Mouse (Mus musculus) lung, postnatal 0 days (tissue): ENCODE measurements around the gene Cfap221. TPM values are rescaled to one million over a fixed set of nuclear protein-coding genes. Genes with fewer than 3 reads are reported as not detected.
A peak's percentile ranks its signal among the peaks of the same experiment; 100 is the strongest.

ENCODE experiments used
- ATAC-seq: fragments of 200-750 bp; cut with Nextera tagmentation; 2 replicates; pipeline ENCODE4 v1.8.0; 2017; ENCODE audit warnings: moderate library complexity
- DNase-seq: peaks from one replicate; pipeline ENCODE4 v3.0.0-alpha.2; 2016; ENCODE audit warnings: low spot score
- H3K27ac ChIP-seq: fragments of 300-500 bp; sonication (generic); 2 replicates; pipeline ENCODE4 v1.5.1; 2014; ENCODE audit warnings: antibody characterized with exemption, mild to moderate bottlenecking, low read length, mixed read lengths
- H3K27me3 ChIP-seq: fragments of 300-500 bp; sonication (generic); replicated peaks from 2 replicates; pipeline ENCODE4 v1.6.1; 2014; ENCODE audit warnings: low read length, mixed read lengths; ENCODE audit not compliant: insufficient read depth
- H3K36me3 ChIP-seq: fragments of 300-500 bp; sonication (generic); 2 replicates; pipeline ENCODE4 v1.6.1; 2014; ENCODE audit warnings: low read length, mixed read lengths; ENCODE audit not compliant: insufficient read depth
- H3K4me1 ChIP-seq: fragments of 300-500 bp; sonication (generic); 2 replicates; pipeline ENCODE4 v1.6.1; 2014; ENCODE audit warnings: antibody characterized with exemption, low read depth, low read length, mixed read lengths; ENCODE audit not compliant: insufficient read depth
- H3K4me2 ChIP-seq: fragments of 300-500 bp; sonication (generic); replicated peaks from 2 replicates; pipeline ENCODE4 v1.6.1; 2014; ENCODE audit warnings: low read depth, mild to moderate bottlenecking, low read length, moderate library complexity, mixed read lengths
- H3K4me3 ChIP-seq: fragments of 300-500 bp; sonication (generic); 2 replicates; pipeline ENCODE4 v1.5.1; 2014; ENCODE audit warnings: low read depth, low read length
- H3K9ac ChIP-seq: fragments of 300-500 bp; sonication (generic); replicated peaks from 2 replicates; pipeline ENCODE4 v1.6.1; 2014; ENCODE audit warnings: low read depth, mild to moderate bottlenecking
- H3K9me3 ChIP-seq: fragments of 300-500 bp; sonication (generic); 2 replicates; pipeline ENCODE4 v1.6.1; 2016; ENCODE audit warnings: low read length, mixed read lengths
- CTCF ChIP-seq: IDR thresholded peaks from 2 replicates; pipeline ENCODE4 v1.5.1; 2016; ENCODE audit warnings: antibody characterized with exemption, mild to moderate bottlenecking
- EP300 ChIP-seq: IDR thresholded peaks from 2 replicates; pipeline ENCODE4 v1.6.1; 2016; ENCODE audit warnings: antibody characterized with exemption, mild to moderate bottlenecking, control low read depth
- WGBS: fragments of 180-500 bp; shearing (Covaris S2); extraction: QIAGEN DNeasy Blood & Tissue Kit; methylation state at CpG from one replicate; pipeline ENCODE4 v1.1.7; 2014; 5-methylcytosine and 5-hydroxymethylcytosine counted together
- polyA plus RNA-seq: library from polyadenylated mRNA; unstranded; fragments of >200 nt; fragmentation: Nextera tagmentation; extraction: Ambion mirVana; gene quantifications from 2 replicates; pipeline ENCODE4 v1.2.1, GENCODE M21; 2015

Cfap221 gene
- polyA plus RNA-seq, 1 experiment from 2014 or later = 0.39 TPM

- no peak overlapping the region for H3K9ac ChIP-seq
- ATAC-seq = peak; percentile 47
- TF ChIP-seq EP300 (no peak), CTCF (peak; percentile 83)
- no peak overlapping the region for H3K4me3 ChIP-seq
- H3K36me3 ChIP-seq = no peaks in the 10 kb centered on the region
- H3K27ac ChIP-seq = no peak overlapping the region
- no peaks in the 10 kb centered on the region for H3K9me3 ChIP-seq
- H3K4me2 ChIP-seq = no peak overlapping the region
- DNase-seq = peak; percentile 50
- no peaks in the 10 kb centered on the region for H3K4me1 ChIP-seq
- 0 out of 2 replicates have a peak, but pooled peaks cover 3% of the 10 kb centered on the region for H3K27me3 ChIP-seq
Observed at GRCm38 (mm10) chr1:120013111-120013510, 16.1 kb upstream of the Cfap221 start.

GRCm38 (mm10) chr1:120012638-120013037 lies 15.6 kb upstream of the Cfap221 start:
- no peak overlapping the region for H3K27ac ChIP-seq
- TF ChIP-seq EP300 = no peak
- 0 out of 2 replicates have a peak, but pooled peaks cover 3% of the 10 kb centered on the region for H3K27me3 ChIP-seq
- H3K9me3 ChIP-seq = no peaks in the 10 kb centered on the region
- no peak overlapping the region for H3K9ac ChIP-seq
- H3K4me1 ChIP-seq = no peaks in the 10 kb centered on the region
- H3K4me3 ChIP-seq = no peak overlapping the region
- no peak for DNase-seq
- no peak overlapping the region for H3K4me2 ChIP-seq
- 85% methylated on average over 12 of the region's 12 CpGs for WGBS
- no peak for ATAC-seq
- H3K36me3 ChIP-seq = no peaks in the 10 kb centered on the region

GRCm38 (mm10) chr1:120007851-120008588 lies 11.0 kb upstream of the Cfap221 start:
- Histone ChIP-seq H3K27ac (no peak overlapping the region), H3K9me3 (no peaks in the 10 kb centered on the region), H3K4me3 (no peak overlapping the region), H3K4me1 (no peaks in the 10 kb centered on the region), H3K27me3 (peaks cover 10% of the 10 kb centered on the region; the same call in 1 of the 2 replicates), H3K36me3 (no peaks in the 10 kb centered on the region), H3K9ac (no peak overlapping the region), H3K4me2 (peak overlapping the region; percentile 44; the same call in 1 of the 2 replicates)
- DNase-seq (no peak), ATAC-seq (no peak)
- WGBS = 42% methylated on average over 11 of the region's 11 CpGs
- no peak for TF ChIP-seq EP300
- TF ChIP-seq CTCF = no peak

- Histone ChIP-seq H3K4me2 (peak within 1 kb of the TSS; percentile 44), H3K9ac (0 out of 2 replicates have a peak within 1 kb of the TSS, but pooled peaks have one; percentile 8), H3K4me1 (no peaks in the 10 kb centered on the region), H3K4me3 (peak within 1 kb of the TSS; percentile 21; the same call in 1 of the 2 replicates), H3K9me3 (no peaks in the 10 kb centered on the region), H3K27ac (no peak within 1 kb of the TSS), H3K36me3 (no peaks in the 10 kb centered on the region), H3K27me3 (peaks cover 10% of the 10 kb centered on the region; the same call in 1 of the 2 replicates)
- WGBS = 4% methylated on average over 38 of the region's 39 CpGs
- TF ChIP-seq CTCF = no peak
- TF ChIP-seq EP300 = no peak
- DNase-seq (no peak), ATAC-seq (no peak)
Observed at GRCm38 (mm10) chr1:120006844-120007790, 10.1 kb upstream of the Cfap221 start, which contains the start of gene Sctr. Gene Sctr, plus strand, starts transcription at chr1:120006894.

- no peak overlapping the region for H3K27ac ChIP-seq
- no peak for TF ChIP-seq EP300
- peak; percentile 53 for TF ChIP-seq CTCF
- H3K9me3 ChIP-seq = no peaks in the 10 kb centered on the region
- H3K9ac ChIP-seq = no peak overlapping the region
- no peak for DNase-seq
- H3K4me1 ChIP-seq = no peaks in the 10 kb centered on the region
- H3K27me3 ChIP-seq = no peaks in the 10 kb centered on the region
- peak overlapping the region; percentile 49; the same call in 1 of the 2 replicates for H3K4me3 ChIP-seq
- WGBS = 16% methylated on average over 5 of the region's 5 CpGs
- ATAC-seq = peak; percentile 30
- H3K4me2 ChIP-seq = peak overlapping the region; percentile 72
- H3K36me3 ChIP-seq = no peaks in the 10 kb centered on the region
Observed at GRCm38 (mm10) chr1:119997644-119998043, 610 bp upstream of the Cfap221 start.

GRCm38 (mm10) chr1:119986555-119986954 lies 10.5 kb downstream of the Cfap221 start:
- no peak overlapping the region for H3K9ac ChIP-seq
- no peaks in the 10 kb centered on the region for H3K4me1 ChIP-seq
- no peak overlapping the region for H3K4me3 ChIP-seq
- ATAC-seq (no peak), DNase-seq (no peak)
- no peaks in the 10 kb centered on the region for H3K9me3 ChIP-seq
- H3K4me2 ChIP-seq = no peak overlapping the region
- no peak overlapping the region for H3K27ac ChIP-seq
- H3K36me3 ChIP-seq = no peaks in the 10 kb centered on the region
- TF ChIP-seq EP300 (no peak), CTCF (no peak)
- WGBS = 72% methylated on average over 5 of the region's 5 CpGs
- no peaks in the 10 kb centered on the region for H3K27me3 ChIP-seq
